Mouse (Mus musculus): ENCODE data around the gene Slc7a7. TPM values are rescaled to one million over a fixed set of nuclear protein-coding genes. Genes with fewer than 3 reads are reported as not detected.

Gene Slc7a7
- polyA plus RNA-seq, 1 experiment from 2014 or later: 4.3 TPM

GRCm38 (mm10) chr14:54394309-54394708, 23.3 kb downstream of the Slc7a7 start:
- no peak overlapping the region for H3K27ac ChIP-seq (ENCODE audit: low read depth, low read length)
- no peaks in the 10 kb centered on the region for H3K27me3 ChIP-seq (ENCODE audit: control insufficient read depth, insufficient read depth, low read length)
- no peaks in the 10 kb centered on the region for H3K4me1 ChIP-seq (replicated peaks; ENCODE audit: control insufficient read depth, insufficient read depth, low read length)
- H3K4me2 ChIP-seq (replicated peaks; ENCODE audit: low read depth, low read length): no peak overlapping the region
- no peak for DNase-seq (ENCODE audit: low spot score)
- no peaks in the 10 kb centered on the region for H3K36me3 ChIP-seq (ENCODE audit: control insufficient read depth, insufficient read depth, low read length)
- H3K9me3 ChIP-seq (ENCODE audit: control insufficient read depth, low read length): no peaks in the 10 kb centered on the region
- ATAC-seq (ENCODE audit: low FRiP score): no peak
- H3K4me3 ChIP-seq (ENCODE audit: low read depth, low read length): no peak overlapping the region
- no peak overlapping the region for H3K9ac ChIP-seq (ENCODE audit: low read depth, low read length)

DNA sequence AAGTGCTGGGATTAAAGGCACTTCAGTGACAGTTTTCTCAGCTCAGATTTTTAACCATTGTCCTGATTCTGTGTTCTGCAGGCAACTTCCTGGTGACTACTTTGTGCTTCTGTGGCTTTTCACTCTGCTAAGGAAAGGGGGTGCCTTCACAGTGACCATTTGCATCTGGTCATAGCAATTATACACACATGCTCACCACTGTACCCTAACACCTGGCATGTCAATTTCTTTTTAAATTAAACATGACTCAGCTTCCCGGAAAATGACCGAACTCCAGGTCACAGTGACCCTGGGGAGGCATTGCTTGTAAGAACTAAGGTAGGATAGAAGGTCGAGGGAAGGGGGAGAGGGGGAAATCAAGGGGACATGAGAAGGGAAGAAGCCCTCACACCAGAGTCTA, 23.8 kb downstream of the Slc7a7 start:
- DNase-seq (ENCODE audit: low spot score) (no peak), ATAC-seq (ENCODE audit: low FRiP score) (no peak)
- H3K4me1 ChIP-seq (replicated peaks; ENCODE audit: control insufficient read depth, insufficient read depth, low read length): no peaks in the 10 kb centered on the region
- H3K27me3 ChIP-seq (ENCODE audit: control insufficient read depth, insufficient read depth, low read length): no peaks in the 10 kb centered on the region
- no peak overlapping the region for H3K4me2 ChIP-seq (replicated peaks; ENCODE audit: low read depth, low read length)
- no peak overlapping the region for H3K4me3 ChIP-seq (ENCODE audit: low read depth, low read length)
- H3K9me3 ChIP-seq (ENCODE audit: control insufficient read depth, low read length): no peaks in the 10 kb centered on the region
- 67% methylated on average over 3 of the region's 3 CpGs for WGBS
- no peaks in the 10 kb centered on the region for H3K36me3 ChIP-seq (ENCODE audit: control insufficient read depth, insufficient read depth, low read length)
- no peak overlapping the region for H3K9ac ChIP-seq (ENCODE audit: low read depth, low read length)
- H3K27ac ChIP-seq (ENCODE audit: low read depth, low read length): no peak overlapping the region

GRCm38 (mm10) chr14:54390843-54391242, 26.7 kb downstream of the Slc7a7 start:
- Histone ChIP-seq H3K4me2 (replicated peaks; ENCODE audit: low read depth, low read length) (no peak overlapping the region), H3K27me3 (ENCODE audit: control insufficient read depth, insufficient read depth, low read length) (no peaks in the 10 kb centered on the region), H3K4me3 (ENCODE audit: low read depth, low read length) (no peak overlapping the region), H3K36me3 (ENCODE audit: control insufficient read depth, insufficient read depth, low read length) (no peaks in the 10 kb centered on the region), H3K9ac (ENCODE audit: low read depth, low read length) (no peak overlapping the region), H3K9me3 (ENCODE audit: control insufficient read depth, low read length) (no peaks in the 10 kb centered on the region), H3K4me1 (replicated peaks; ENCODE audit: control insufficient read depth, insufficient read depth, low read length) (no peaks in the 10 kb centered on the region), H3K27ac (ENCODE audit: low read depth, low read length) (no peak overlapping the region)
- ATAC-seq (ENCODE audit: low FRiP score) (no peak), DNase-seq (ENCODE audit: low spot score) (no peak)
- WGBS: 70% methylated on average over 6 of the region's 6 CpGs

DNA sequence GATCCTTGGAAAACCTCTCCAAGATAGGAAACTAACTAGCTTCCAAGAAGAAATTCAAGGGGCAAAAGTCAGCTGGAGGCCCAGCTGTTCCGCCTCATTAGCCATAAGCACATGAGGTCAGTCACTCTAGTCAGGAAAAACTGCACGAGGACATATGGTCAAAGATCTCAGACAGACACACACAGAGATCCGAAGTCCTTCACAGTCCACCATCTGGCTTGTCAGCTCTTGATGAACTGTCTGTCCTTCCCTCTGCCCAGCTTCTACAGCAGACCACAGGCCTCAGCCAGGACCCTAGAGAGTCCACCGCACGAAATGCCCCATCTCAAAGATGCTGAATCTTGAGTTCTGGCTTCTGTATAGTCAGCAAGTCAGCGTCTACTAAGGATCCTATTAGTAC, 30.0 kb downstream of the Slc7a7 start:
- 63% methylated on average over 6 of the region's 6 CpGs for WGBS
- H3K27ac ChIP-seq (ENCODE audit: low read depth, low read length): no peak overlapping the region
- H3K4me3 ChIP-seq (ENCODE audit: low read depth, low read length): no peak overlapping the region
- no peak overlapping the region for H3K9ac ChIP-seq (ENCODE audit: low read depth, low read length)
- DNase-seq (ENCODE audit: low spot score): no peak
- no peaks in the 10 kb centered on the region for H3K9me3 ChIP-seq (ENCODE audit: control insufficient read depth, low read length)
- ATAC-seq (ENCODE audit: low FRiP score): no peak
- H3K4me1 ChIP-seq (replicated peaks; ENCODE audit: control insufficient read depth, insufficient read depth, low read length): no peaks in the 10 kb centered on the region
- no peak overlapping the region for H3K4me2 ChIP-seq (replicated peaks; ENCODE audit: low read depth, low read length)
- H3K27me3 ChIP-seq (ENCODE audit: control insufficient read depth, insufficient read depth, low read length): no peaks in the 10 kb centered on the region
- no peaks in the 10 kb centered on the region for H3K36me3 ChIP-seq (ENCODE audit: control insufficient read depth, insufficient read depth, low read length)

- WGBS: 88% methylated on average over 7 of the region's 7 CpGs
- Histone ChIP-seq H3K4me1 (replicated peaks; ENCODE audit: control insufficient read depth, insufficient read depth, low read length) (no peaks in the 10 kb centered on the region), H3K4me3 (ENCODE audit: low read depth, low read length) (no peak overlapping the region), H3K9me3 (ENCODE audit: control insufficient read depth, low read length) (no peaks in the 10 kb centered on the region), H3K36me3 (ENCODE audit: control insufficient read depth, insufficient read depth, low read length) (no peaks in the 10 kb centered on the region), H3K27ac (ENCODE audit: low read depth, low read length) (no peak overlapping the region), H3K9ac (ENCODE audit: low read depth, low read length) (no peak overlapping the region), H3K27me3 (ENCODE audit: control insufficient read depth, insufficient read depth, low read length) (no peaks in the 10 kb centered on the region), H3K4me2 (replicated peaks; ENCODE audit: low read depth, low read length) (no peak overlapping the region)
- ATAC-seq (ENCODE audit: low FRiP score) (no peak), DNase-seq (ENCODE audit: low spot score) (no peak)
Observed at GRCm38 (mm10) chr14:54385968-54386618, 31.5 kb downstream of the Slc7a7 start.

DNA sequence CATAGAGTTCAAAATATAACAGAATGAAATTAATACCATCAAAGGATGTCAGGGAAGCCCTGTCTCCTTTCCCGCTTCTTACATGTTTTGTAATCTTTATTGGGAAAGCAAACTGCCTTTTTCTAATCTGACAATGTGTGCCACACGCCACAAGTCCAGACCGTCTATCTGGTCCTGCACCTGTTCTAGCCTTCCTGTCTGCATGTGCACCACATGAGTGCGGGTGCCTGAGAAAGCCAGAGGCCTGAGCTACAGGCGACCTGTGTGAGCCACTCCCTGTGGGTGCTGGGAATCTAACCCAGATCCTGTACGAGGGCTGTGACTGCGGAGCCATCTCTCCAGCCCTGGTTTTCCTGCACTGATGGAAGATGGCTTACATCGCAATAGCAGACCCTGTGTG, 33.2 kb downstream of the Slc7a7 start:
- Histone ChIP-seq H3K9ac (ENCODE audit: low read depth, low read length) (no peak overlapping the region), H3K27me3 (ENCODE audit: control insufficient read depth, insufficient read depth, low read length) (no peaks in the 10 kb centered on the region), H3K9me3 (ENCODE audit: control insufficient read depth, low read length) (no peaks in the 10 kb centered on the region), H3K4me3 (ENCODE audit: low read depth, low read length) (no peak overlapping the region), H3K36me3 (ENCODE audit: control insufficient read depth, insufficient read depth, low read length) (no peaks in the 10 kb centered on the region), H3K4me1 (replicated peaks; ENCODE audit: control insufficient read depth, insufficient read depth, low read length) (no peaks in the 10 kb centered on the region), H3K4me2 (replicated peaks; ENCODE audit: low read depth, low read length) (no peak overlapping the region), H3K27ac (ENCODE audit: low read depth, low read length) (no peak overlapping the region)
- ATAC-seq (ENCODE audit: low FRiP score) (no peak), DNase-seq (ENCODE audit: low spot score) (no peak)
- 92% methylated on average over 8 of the region's 8 CpGs for WGBS

GRCm38 (mm10) chr14:54383355-54383771, 34.2 kb downstream of the Slc7a7 start:
- Histone ChIP-seq H3K9ac (ENCODE audit: low read depth, low read length) (no peak overlapping the region), H3K4me2 (replicated peaks; ENCODE audit: low read depth, low read length) (no peak overlapping the region), H3K4me3 (ENCODE audit: low read depth, low read length) (no peak overlapping the region), H3K27me3 (ENCODE audit: control insufficient read depth, insufficient read depth, low read length) (no peaks in the 10 kb centered on the region), H3K4me1 (replicated peaks; ENCODE audit: control insufficient read depth, insufficient read depth, low read length) (no peaks in the 10 kb centered on the region), H3K9me3 (ENCODE audit: control insufficient read depth, low read length) (no peaks in the 10 kb centered on the region), H3K27ac (ENCODE audit: low read depth, low read length) (no peak overlapping the region), H3K36me3 (ENCODE audit: control insufficient read depth, insufficient read depth, low read length) (no peaks in the 10 kb centered on the region)
- no peak for DNase-seq (ENCODE audit: low spot score)
- WGBS: 47% methylated on average over 4 of the region's 4 CpGs
- no peak for ATAC-seq (ENCODE audit: low FRiP score)

- DNase-seq (ENCODE audit: low spot score) (no peak), ATAC-seq (ENCODE audit: low FRiP score) (no peak)
- Histone ChIP-seq H3K4me3 (ENCODE audit: low read depth, low read length) (no peak overlapping the region), H3K27me3 (ENCODE audit: control insufficient read depth, insufficient read depth, low read length) (no peaks in the 10 kb centered on the region), H3K9ac (ENCODE audit: low read depth, low read length) (no peak overlapping the region), H3K9me3 (ENCODE audit: control insufficient read depth, low read length) (no peaks in the 10 kb centered on the region), H3K36me3 (ENCODE audit: control insufficient read depth, insufficient read depth, low read length) (no peaks in the 10 kb centered on the region), H3K27ac (ENCODE audit: low read depth, low read length) (no peak overlapping the region), H3K4me2 (replicated peaks; ENCODE audit: low read depth, low read length) (no peak overlapping the region), H3K4me1 (replicated peaks; ENCODE audit: control insufficient read depth, insufficient read depth, low read length) (no peaks in the 10 kb centered on the region)
- 46% methylated on average over 9 of the region's 9 CpGs for WGBS
Observed at GRCm38 (mm10) chr14:54382641-54383040, 34.9 kb downstream of the Slc7a7 start.

GRCm38 (mm10) chr14:54381816-54382215, 35.8 kb downstream of the Slc7a7 start:
- WGBS: 80% methylated on average over 10 of the region's 10 CpGs

More at GRCm38 (mm10) chr14:54381816-54382215, 35.8 kb downstream of the Slc7a7 start:
- DNase-seq (ENCODE audit: low spot score) (no peak), ATAC-seq (ENCODE audit: low FRiP score) (no peak)
- Histone ChIP-seq H3K27me3 (ENCODE audit: control insufficient read depth, insufficient read depth, low read length) (no peaks in the 10 kb centered on the region), H3K4me1 (replicated peaks; ENCODE audit: control insufficient read depth, insufficient read depth, low read length) (no peaks in the 10 kb centered on the region), H3K9ac (ENCODE audit: low read depth, low read length) (no peak overlapping the region), H3K27ac (ENCODE audit: low read depth, low read length) (no peak overlapping the region), H3K4me3 (ENCODE audit: low read depth, low read length) (no peak overlapping the region), H3K9me3 (ENCODE audit: control insufficient read depth, low read length) (no peaks in the 10 kb centered on the region), H3K4me2 (replicated peaks; ENCODE audit: low read depth, low read length) (no peak overlapping the region), H3K36me3 (ENCODE audit: control insufficient read depth, insufficient read depth, low read length) (no peaks in the 10 kb centered on the region)

Measured in hindbrain, embryonic 11.5 days (tissue).